Mouse (Mus musculus) cerebellum, postnatal 25 days (tissue): ENCODE measurements at regions not wholly inside any gene's neighbourhood (a gene's known extent, or its start where the extent isn't known, plus 50 kb on each side); places are given as distances from the start of the nearest gene placed in this dataset.
A peak's percentile ranks its signal among the peaks of the same experiment; 100 is the strongest.

ENCODE experiments used
- DNase-seq, 2 experiments: peaks; one replicate each; pipeline ENCODE4 v3.0.0; 2021; ENCODE audit warnings: mixed read lengths in 2 of 2

DNA sequence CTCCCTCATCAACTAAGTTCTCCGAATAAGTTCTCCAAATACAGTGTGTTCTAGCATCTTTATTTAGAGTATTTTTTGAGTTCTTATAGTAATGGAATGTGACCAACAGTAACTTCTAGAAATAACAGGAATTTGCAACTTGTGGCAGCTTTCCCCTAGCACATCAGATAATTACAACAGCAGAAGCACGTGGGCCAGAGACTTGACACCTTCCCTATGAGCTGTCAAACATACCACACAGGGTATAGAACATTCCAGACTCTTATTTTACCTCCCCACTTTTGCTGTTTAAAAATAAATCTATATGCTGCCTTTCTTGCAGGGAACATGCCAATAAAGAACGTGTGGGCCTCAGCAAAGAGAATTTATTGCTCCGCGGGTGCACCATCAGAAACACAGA, 77.4 kb upstream of the Commd8 start:
- DNase-seq: no peak

DNA sequence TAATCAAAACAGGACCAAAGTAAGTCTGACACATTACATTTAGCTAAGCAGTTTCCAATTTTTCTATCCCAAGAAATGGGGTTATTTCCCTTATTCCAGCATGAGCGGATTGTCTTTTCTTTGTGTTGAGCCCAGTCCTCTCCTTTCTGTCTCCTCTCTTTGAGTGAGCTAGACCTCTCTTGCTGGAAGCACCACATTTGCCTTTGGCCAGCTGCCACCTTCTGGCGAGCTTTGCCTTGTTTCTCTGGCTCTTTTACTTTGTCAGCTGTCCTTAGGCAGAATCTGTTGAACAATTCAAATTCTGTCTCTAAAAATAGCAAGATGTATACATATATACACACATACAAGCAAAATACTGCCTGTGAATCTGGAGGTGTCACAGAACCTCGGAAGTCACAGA, 76.1 kb upstream of the Commd8 start:
- peak; percentile 80 to 88 for DNase-seq

DNA sequence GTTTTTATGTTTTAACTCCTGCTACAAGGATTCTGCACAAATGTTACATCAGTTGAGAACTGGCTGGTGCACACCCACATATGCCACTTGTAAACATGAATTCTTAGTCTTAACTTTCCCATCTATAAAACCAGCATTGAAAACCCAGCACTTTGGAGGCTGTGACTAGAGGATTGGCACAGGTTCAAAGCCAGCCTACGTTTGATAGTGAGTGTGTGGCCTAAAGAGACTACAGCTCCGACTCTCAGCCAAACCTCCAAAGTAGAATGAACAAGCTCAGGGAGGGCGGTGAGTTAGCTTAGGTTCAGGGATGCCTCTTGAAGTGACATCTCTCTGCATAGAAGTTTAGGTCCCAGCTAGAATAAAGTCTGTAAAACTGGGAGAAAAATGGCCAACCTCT, 75.0 kb upstream of the Commd8 start:
- DNase-seq: no peak

DNA sequence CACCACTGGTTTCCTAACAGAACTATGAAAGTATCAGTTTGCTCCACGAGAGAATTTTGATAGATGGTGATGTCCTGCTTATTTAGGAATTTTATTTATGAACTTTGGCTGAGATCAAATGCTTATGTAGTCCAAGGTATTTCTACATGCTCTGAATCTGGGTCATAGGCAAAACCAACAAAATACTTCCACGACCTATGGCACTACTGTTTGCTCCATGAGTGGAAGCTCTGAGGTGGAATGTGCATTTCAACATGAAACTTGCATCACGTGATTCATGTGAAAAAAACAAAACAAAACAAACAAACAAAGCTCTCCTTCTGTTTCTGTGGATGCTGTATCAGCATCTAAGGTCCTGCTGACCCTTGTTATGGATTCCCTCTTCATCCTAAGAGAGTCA, 73.5 kb upstream of the Commd8 start:
- DNase-seq: no peak

DNA sequence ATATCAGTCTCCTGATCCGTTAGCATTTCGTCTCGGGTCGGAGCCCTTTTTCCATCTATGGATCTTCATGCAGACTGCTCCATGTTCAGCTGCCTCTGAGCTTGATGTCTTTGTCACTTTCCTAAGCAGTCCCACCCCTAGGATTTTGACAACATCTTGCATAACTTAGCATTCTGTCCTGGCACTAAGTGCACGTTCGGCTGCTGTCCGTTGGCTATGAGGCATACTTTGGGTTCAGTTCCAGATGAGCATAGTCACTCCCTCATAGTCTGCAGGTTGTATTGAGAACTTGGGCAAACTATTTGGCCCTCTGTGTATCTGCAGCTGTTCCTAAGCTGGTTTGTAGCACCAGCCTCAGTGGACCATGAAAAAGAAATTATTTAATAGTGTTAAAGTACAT, 72.3 kb upstream of the Commd8 start:
- no peak for DNase-seq

DNA sequence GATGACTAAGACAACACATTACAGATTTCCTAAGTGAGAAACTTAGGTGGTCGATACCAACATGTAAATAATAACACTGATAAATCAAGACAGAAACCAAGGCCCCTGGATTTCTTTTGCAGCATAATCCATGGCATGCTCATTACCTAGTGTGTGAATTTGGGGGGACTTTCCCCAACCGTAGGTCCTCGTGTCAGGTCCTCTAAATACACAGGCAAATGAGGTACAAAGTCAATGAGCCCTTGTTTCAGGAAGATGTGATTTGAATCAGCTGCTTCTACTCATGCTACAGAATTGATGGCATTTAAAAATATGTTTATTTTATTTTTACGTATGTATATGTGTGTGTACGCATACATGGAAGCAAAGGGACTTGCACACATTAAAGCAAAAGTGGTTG, 59.0 kb upstream of the Commd8 start:
- no peak for DNase-seq

DNA sequence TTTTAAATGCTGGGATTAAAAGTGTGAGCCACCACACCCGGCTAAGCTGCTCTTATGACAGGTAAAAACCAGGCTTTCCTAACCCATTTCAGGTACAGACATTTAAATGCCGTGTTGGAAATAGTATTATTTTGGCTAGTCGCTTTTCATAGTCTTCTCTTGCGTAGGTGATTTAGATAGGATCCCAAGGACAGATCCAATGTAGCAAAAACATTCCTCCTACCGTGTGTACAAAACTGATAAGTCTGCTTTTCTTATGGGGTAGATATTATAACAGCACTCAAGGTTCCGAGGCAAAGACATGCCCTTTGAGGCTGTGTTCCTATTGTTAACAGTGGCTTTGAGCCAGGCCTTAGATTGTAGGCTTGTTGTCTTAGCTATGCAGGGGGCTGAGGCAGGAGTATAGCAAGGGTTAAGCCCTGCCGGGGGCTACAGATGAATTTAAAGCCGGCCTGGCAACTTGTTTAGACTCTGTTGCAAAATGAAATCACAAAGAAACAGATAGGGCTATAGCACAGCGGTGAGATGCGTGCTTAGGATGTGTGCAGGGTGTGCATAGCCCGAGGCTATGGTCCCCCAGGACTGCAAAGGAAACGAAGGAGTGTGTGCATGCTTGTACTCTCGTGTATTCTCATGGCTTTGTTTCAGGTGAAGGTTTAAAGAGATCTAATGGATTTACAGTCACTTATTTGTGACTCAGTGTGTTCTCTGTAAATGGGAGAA, 57.7 kb upstream of the Commd8 start:
- DNase-seq: no peak

DNA sequence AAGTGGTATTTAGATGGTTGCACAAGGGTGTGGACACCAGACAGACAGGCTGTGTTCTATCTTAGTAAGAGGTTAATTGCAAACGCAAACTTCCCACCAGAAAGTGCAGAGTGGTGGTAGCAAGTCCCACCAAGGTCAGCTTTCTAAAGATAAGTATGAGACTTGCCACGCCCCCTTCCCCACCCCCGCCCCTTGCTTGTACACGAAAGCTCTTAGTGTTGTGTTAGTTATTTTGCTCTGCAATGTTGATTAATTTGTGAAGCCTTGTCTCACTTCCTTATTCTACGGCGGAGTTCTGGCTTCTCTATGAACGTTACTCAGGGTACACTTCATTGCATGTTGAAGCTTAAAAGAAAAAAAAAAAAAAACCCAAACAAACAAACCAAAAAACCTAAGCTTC, 57.1 kb upstream of the Commd8 start:
- DNase-seq: no peak

DNA sequence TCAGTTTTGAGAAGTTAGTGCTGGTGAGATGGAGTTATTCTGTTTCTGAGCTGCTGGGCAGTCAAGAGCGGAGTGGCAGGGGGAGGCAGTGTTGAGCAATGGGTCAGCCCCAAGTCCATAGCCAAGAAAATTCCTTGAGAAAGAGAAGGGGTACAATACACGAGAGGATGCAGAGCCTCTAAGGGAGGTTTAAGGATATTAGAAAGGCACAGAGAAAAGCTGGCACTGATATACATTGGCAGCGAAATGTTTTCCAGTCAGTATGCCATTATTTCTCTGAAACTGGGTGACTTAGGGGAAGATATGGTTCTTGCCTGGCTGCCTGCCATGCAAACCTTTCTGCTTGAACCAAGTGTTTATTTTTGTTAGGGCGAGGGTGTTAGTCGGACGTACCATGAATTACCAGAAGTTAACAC, 56.6 kb upstream of the Commd8 start:
- DNase-seq: no peak

DNA sequence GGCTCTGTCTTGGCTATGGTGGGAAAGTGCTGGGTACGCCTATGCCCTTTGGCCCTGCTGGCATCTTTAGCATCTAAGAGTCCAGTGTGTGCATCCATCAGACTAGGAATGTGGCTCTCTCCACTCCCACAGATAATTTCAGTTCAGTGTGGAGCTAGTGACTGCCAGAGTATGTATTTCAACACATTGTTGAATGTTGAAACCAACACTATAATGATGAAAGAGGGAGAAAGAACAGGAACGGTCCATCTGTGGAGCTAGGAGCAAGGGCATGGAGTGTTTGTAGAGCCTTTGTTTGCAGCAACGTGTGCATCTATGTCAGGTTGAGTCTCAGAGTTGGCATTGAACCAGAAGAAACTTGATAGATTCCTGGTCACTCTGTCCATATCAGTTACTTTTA, 54.9 kb upstream of the Commd8 start:
- DNase-seq: no peak

DNA sequence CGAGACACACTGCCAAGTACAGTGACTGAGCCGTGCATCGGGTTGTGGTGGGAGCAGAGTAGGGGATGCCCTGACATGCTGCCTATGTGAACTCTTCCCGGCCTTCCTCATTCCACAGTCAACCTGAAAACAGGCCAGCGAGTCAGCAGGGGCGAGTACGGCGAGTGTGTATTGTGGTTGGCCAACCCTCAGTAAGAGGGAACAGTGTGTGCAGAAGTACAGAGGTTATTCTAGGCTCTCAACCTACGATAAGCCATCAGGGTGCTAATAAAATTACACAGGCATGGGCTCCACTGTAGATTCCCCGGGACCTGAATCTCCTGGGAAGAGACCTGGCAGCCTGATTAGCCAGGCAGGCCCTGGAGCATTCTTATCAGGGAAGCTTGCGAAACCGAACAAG, 51.7 kb upstream of the Commd8 start:
- no peak for DNase-seq

DNA sequence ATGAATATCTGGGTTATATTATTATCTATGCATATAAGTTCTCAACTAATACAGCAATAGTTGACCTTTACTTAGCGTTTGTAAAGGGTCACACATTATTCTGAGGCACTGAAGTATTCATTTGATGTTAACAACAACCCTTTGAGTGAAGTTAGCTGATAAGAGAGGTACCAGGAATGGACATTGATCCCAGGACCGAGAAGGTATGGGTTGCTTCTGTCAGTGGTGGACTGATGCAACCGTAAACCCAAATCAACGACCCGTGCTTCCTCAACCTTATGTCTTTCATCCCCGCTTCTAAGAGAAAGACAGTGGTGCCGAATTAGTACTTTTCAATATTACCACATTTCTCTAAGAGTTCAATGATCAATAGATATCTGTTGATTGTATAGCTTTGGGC, 51.3 kb upstream of the Commd8 start:
- no peak for DNase-seq
